Mouse (Mus musculus) hindbrain, embryonic 11.5 days (tissue): ENCODE measurements around the gene Men1. TPM values are rescaled to one million over a fixed set of nuclear protein-coding genes. Genes with fewer than 3 reads are reported as not detected.
"Not testable (repeated sequence)": the region's sequence is repeated elsewhere in the genome, so short reads cannot be mapped to it uniquely, and the experiment has no call there.

Experiments used
- ATAC-seq: fragments of 200-750 bp; cut with Nextera tagmentation; 2 replicates; pipeline ENCODE4 v1.8.0; 2017; ENCODE audit warnings: mild to moderate bottlenecking, moderate TSS enrichment, moderate library complexity; ENCODE audit not compliant: low FRiP score
- DNase-seq: peaks from one replicate; pipeline ENCODE4 v3.0.0-alpha.2; 2015; ENCODE audit warnings: low spot score
- H3K27ac ChIP-seq: fragments of 300-500 bp; sonication (generic); 2 replicates; pipeline ENCODE4 v1.5.1; 2014; ENCODE audit warnings: mild to moderate bottlenecking, low read depth, low read length
- H3K27me3 ChIP-seq: fragments of 300-500 bp; sonication (generic); 2 replicates; pipeline ENCODE4 v1.6.1; 2014; ENCODE audit warnings: mild to moderate bottlenecking, low read length, moderate library complexity, mixed read lengths; ENCODE audit not compliant: control insufficient read depth, insufficient read depth
- H3K36me3 ChIP-seq: fragments of 300-500 bp; sonication (generic); 2 replicates; pipeline ENCODE4 v1.6.1; 2014; ENCODE audit warnings: mild to moderate bottlenecking, low read length, moderate library complexity, mixed read lengths; ENCODE audit not compliant: control insufficient read depth, insufficient read depth
- H3K4me1 ChIP-seq: fragments of 300-500 bp; sonication (generic); replicated peaks from 2 replicates; pipeline ENCODE4 v1.6.1; 2014; ENCODE audit warnings: low read length, mixed read lengths; ENCODE audit not compliant: control insufficient read depth, insufficient read depth
- H3K4me2 ChIP-seq: fragments of 300-500 bp; sonication (generic); replicated peaks from 2 replicates; pipeline ENCODE4 v1.6.1; 2014; ENCODE audit warnings: mild to moderate bottlenecking, low read depth, low read length
- H3K4me3 ChIP-seq: fragments of 300-500 bp; sonication (generic); 2 replicates; pipeline ENCODE4 v1.5.1; 2014; ENCODE audit warnings: low read depth, low read length
- H3K9ac ChIP-seq: fragments of 300-500 bp; sonication (generic); 2 replicates; pipeline ENCODE4 v1.6.1; 2014; ENCODE audit warnings: low read depth, low read length
- H3K9me3 ChIP-seq: fragments of 300-500 bp; sonication (generic); 2 replicates; pipeline ENCODE4 v1.6.1; 2016; ENCODE audit warnings: low read length; ENCODE audit not compliant: control insufficient read depth
- WGBS: fragments of 180-500 bp; shearing (Covaris S2); extraction: QIAGEN DNeasy Blood & Tissue Kit; methylation state at CpG from one replicate; pipeline ENCODE4 v1.1.7; 2014; 5-methylcytosine and 5-hydroxymethylcytosine counted together
- polyA plus RNA-seq: library from polyadenylated mRNA; unstranded; fragments of >200 nt; fragmentation: Nextera tagmentation; extraction: Ambion mirVana; gene quantifications from 2 replicates; pipeline ENCODE4 v1.2.1, GENCODE M21; 2014

The Men1 gene
- polyA plus RNA-seq, 1 experiment from 2014 or later: 43.0 TPM

DNA sequence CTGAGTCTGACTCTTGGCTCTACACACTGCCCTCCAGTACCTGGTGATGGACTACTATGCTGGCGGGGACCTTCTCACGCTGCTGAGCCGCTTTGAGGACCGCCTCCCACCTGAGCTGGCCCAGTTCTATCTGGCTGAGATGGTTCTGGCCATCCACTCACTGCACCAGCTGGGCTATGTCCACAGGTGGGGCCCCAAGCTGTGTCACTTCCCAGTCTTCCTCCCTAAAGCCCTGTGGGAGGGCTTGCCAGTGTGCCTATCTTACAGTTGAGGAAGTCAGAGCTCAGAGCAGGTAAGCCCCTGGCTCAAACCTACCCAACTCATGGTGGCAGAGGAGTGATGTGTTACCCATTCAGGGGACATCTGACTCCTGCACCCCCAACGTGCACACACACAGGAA is 24.6 kb upstream of the Men1 start:
- ATAC-seq: no peak
- Histone ChIP-seq H3K9me3 (no peaks in the 10 kb centered on the region), H3K4me3 (no peak overlapping the region), H3K4me2 (no peak overlapping the region), H3K36me3 (no peaks in the 10 kb centered on the region), H3K27me3 (no peaks in the 10 kb centered on the region), H3K4me1 (no peaks in the 10 kb centered on the region), H3K27ac (no peak overlapping the region), H3K9ac (no peak overlapping the region)
- DNase-seq: no peak
- 92% methylated on average over 5 of the region's 5 CpGs for WGBS

DNA sequence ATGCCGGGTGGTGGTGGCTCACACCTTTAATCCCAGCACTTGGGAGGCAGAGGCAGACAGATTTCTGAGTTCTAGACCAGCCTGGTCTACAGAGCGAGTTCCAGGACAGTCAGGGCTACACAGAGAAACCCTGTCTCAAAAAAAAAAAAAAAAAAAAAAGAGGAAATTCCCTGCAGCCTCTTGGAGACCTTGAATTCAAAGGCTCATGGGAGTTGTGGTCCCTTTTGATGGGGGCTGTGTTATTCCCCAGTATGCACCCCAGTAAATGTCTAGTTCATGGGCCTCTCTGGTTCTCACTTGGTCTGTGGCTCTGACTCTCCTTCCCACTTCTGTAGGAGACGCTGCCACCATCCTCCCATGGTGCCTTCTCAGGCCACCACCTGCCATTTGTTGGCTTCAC is 23.0 kb upstream of the Men1 start:
- H3K9ac ChIP-seq, H3K9me3 ChIP-seq, DNase-seq, H3K27ac ChIP-seq, ATAC-seq, H3K27me3 ChIP-seq, H3K36me3 ChIP-seq, H3K4me1 ChIP-seq, H3K4me3 ChIP-seq, H3K4me2 ChIP-seq: not testable (repeated sequence)
- WGBS: 90% methylated on average over 3 of the region's 3 CpGs

DNA sequence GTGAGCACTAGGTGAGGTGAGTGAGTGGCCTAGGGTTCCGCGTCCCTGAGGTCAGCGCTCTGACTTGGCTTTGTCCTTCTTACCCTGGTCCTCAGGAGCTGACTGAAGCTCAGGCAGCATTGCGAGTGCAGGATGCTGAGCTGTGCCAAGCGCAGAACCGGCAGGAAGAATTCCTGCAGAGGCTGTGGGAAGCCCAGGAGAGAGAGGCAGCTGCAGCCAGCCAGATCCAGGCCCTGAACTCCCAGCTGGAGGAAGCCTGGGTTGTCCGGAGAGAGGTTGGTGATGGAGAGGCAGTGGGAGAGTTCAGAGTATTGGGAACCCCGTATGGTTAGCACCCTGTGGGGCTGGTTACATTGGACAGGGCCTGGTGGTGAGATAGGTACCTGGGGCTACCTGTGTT is 21.0 kb upstream of the Men1 start:
- H3K9me3 ChIP-seq: no peaks in the 10 kb centered on the region
- DNase-seq (no peak), ATAC-seq (no peak)
- no peak overlapping the region for H3K27ac ChIP-seq
- H3K9ac ChIP-seq: no peak overlapping the region
- WGBS: 90% methylated on average over 8 of the region's 8 CpGs
- H3K27me3 ChIP-seq: no peaks in the 10 kb centered on the region
- H3K4me3 ChIP-seq: no peak overlapping the region
- no peak overlapping the region for H3K4me2 ChIP-seq
- H3K36me3 ChIP-seq: no peaks in the 10 kb centered on the region
- no peaks in the 10 kb centered on the region for H3K4me1 ChIP-seq

DNA sequence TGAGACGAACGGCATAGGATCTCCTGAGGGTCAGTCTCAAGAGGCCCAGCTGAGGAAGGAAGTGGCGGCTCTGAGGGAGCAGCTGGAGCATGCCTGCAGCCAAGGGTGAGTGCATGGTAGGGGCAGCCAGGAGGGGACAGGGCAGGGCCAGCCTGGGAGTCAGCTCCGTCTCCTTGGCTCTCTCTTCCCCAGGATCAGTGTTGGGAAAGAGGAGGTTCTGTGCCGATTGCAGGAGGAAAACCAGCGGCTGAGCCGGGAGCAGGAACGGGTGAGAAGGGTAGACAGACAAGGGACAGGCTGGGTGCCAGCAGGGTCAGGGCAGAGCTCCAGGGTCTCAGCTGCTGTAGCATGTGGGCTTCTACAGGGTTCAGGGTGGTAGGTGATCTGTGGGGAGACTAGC is 20.3 kb upstream of the Men1 start:
- no peak for ATAC-seq
- no peaks in the 10 kb centered on the region for H3K36me3 ChIP-seq

DNA sequence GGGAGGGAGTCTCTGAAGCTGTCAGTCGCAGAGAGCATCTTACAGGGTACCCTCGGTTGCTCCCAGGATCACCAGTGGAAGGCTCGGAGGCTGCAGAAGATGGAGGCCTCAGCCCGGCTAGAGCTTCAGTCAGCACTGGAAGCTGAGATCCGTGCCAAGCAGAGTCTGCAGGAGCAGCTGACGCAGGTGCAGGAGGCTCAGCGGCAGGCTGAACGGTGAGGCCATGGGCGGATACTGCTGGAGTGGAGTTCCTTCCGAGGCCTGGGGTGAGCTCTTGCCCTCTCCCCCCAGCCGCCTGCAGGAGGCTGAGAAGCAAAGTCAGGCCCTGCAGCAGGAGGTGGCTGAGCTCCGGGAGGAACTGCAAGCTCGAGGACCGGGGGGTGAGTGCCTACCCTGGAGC is 19.2 kb upstream of the Men1 start:
- 77% methylated on average over 14 of the region's 14 CpGs for WGBS
- H3K4me2 ChIP-seq: no peak overlapping the region
- no peaks in the 10 kb centered on the region for H3K36me3 ChIP-seq
- no peak overlapping the region for H3K4me3 ChIP-seq
- DNase-seq (no peak), ATAC-seq (no peak)
- H3K27ac ChIP-seq: no peak overlapping the region
- H3K9ac ChIP-seq: no peak overlapping the region
- H3K27me3 ChIP-seq: no peaks in the 10 kb centered on the region
- no peaks in the 10 kb centered on the region for H3K9me3 ChIP-seq
- no peaks in the 10 kb centered on the region for H3K4me1 ChIP-seq

More for the DNA sequence above, 20.3 kb upstream of the Men1 start:
- no peak overlapping the region for H3K4me3 ChIP-seq
- DNase-seq: no peak
- H3K27me3 ChIP-seq: no peaks in the 10 kb centered on the region
- H3K27ac ChIP-seq: no peak overlapping the region
- H3K9ac ChIP-seq: no peak overlapping the region
- no peaks in the 10 kb centered on the region for H3K4me1 ChIP-seq
- WGBS: 87% methylated on average over 8 of the region's 8 CpGs
- H3K4me2 ChIP-seq: no peak overlapping the region
- H3K9me3 ChIP-seq: no peaks in the 10 kb centered on the region

DNA sequence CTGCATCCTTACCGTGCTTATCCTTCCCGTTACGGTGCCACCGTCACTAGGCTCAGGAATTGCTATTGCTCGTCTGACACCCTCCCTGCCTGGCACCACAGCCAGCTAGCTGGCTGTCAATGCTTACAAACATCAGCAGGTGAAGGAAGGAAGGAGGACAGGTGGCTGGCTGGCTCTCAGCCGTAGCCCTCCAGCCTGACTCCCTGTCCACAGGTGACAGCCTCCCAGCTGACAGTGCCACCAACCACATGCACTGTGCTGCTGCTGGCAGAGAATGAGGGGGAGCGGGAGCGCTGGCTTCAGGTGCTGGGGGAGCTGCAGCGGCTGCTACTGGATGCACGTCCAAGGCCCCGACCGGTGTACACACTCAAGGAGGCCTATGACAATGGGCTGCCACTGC is 16.6 kb upstream of the Men1 start:
- H3K36me3 ChIP-seq: no peaks in the 10 kb centered on the region
- no peak overlapping the region for H3K4me3 ChIP-seq
- H3K27me3 ChIP-seq: no peaks in the 10 kb centered on the region
- WGBS: 95% methylated on average over 12 of the region's 12 CpGs
- no peaks in the 10 kb centered on the region for H3K4me1 ChIP-seq
- no peak for ATAC-seq
- H3K27ac ChIP-seq: no peak overlapping the region
- DNase-seq: no peak
- H3K9ac ChIP-seq: no peak overlapping the region
- H3K9me3 ChIP-seq: no peaks in the 10 kb centered on the region
- no peak overlapping the region for H3K4me2 ChIP-seq

DNA sequence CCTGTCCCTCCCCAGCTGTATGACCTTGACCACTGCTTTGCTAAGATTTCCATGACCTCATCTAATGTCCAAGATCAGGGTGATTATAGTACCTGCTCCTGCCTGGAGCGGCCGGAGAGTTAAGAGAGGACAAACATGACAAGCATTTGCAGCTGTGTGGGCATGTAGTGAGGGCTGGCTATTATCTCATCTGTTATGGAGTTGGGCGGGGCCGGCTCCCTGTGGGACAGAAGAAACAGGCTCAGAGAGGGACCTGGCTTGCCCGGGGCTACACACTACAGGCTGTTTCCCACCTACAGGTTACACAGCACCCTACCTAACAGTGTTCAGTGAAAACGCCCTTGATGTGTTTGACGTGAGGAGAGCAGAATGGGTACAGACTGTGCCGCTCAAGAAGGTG is 13.4 kb upstream of the Men1 start:
- Histone ChIP-seq H3K9ac (no peak overlapping the region), H3K27ac (no peak overlapping the region), H3K9me3 (no peaks in the 10 kb centered on the region), H3K36me3 (no peaks in the 10 kb centered on the region), H3K27me3 (no peaks in the 10 kb centered on the region), H3K4me1 (no peaks in the 10 kb centered on the region), H3K4me3 (no peak overlapping the region), H3K4me2 (no peak overlapping the region)
- 87% methylated on average over 8 of the region's 8 CpGs for WGBS
- no peak for ATAC-seq
- DNase-seq: no peak

DNA sequence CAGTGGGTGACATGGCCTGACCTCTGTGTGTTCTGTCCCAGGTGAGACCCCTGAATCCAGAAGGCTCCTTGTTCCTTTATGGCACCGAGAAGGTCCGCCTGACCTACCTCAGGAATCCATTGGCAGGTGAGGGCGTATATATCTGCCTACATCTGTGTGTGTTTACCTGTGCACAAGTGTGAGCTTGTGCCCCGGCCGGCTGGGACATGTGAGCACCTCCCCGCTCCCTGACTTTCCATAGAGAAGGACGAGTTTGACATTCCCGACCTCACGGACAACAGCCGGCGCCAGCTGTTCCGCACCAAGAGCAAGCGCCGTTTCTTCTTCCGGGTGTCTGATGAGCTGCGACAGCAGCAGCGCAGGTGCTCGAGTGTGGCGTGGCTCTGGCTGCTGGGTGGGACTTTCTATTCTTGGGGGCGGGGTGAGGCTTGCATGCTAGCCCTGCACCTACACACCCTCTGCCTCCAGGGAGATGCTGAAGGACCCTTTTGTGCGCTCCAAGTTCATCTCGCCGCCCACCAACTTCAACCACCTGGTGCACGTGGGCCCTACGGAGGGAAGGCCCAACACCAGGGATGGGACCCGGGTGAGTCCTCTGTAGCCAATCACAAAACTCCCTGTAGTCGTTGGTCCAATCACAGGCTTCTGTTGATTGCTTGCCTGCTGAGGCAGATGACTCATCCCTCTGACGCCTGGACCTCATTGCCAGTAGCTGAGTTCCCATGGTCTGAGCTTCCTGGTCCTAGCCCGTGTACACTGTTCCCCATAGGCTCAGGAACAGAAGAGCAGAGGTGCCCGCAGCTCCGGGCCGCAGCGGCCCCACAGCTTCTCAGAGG is 12.8 kb upstream of the Men1 start:
- Histone ChIP-seq H3K27ac (no peak overlapping the region), H3K36me3 (no peaks in the 10 kb centered on the region), H3K4me2 (no peak overlapping the region), H3K4me1 (no peaks in the 10 kb centered on the region), H3K9ac (no peak overlapping the region), H3K4me3 (no peak overlapping the region), H3K9me3 (no peaks in the 10 kb centered on the region), H3K27me3 (no peaks in the 10 kb centered on the region)
- ATAC-seq (no peak), DNase-seq (no peak)
- 84% methylated on average over 33 of the region's 33 CpGs for WGBS

DNA sequence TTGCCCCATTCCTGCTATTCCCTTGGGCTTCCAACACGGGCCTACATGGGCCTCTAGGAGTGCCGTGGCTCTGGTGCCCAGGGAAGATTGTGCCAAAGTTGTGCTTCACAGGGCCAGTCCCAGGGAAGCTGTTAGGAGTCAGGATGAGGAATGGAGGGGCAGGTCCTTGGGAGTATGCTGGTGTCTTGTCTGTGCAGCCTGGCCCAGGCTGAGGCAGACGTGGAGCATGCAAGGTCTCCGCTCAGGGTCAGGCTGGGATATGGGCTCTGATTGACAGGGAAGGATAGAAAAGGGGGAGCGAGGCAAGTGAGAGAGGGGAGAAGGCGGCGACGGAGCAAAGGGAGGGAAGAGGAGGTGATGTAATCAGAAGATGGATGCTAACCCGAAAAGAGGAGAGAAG is 10.0 kb upstream of the Men1 start:
- 85% methylated on average over 9 of the region's 9 CpGs for WGBS
- ATAC-seq (no peak), DNase-seq (no peak)
- Histone ChIP-seq H3K4me3 (no peak overlapping the region), H3K27me3 (no peaks in the 10 kb centered on the region), H3K36me3 (no peaks in the 10 kb centered on the region), H3K27ac (no peak overlapping the region), H3K9me3 (no peaks in the 10 kb centered on the region), H3K9ac (no peak overlapping the region), H3K4me1 (no peaks in the 10 kb centered on the region), H3K4me2 (no peak overlapping the region)
